8 mouse cellular contexts compared by ENCODE assay signal in the genomic region with DNA sequence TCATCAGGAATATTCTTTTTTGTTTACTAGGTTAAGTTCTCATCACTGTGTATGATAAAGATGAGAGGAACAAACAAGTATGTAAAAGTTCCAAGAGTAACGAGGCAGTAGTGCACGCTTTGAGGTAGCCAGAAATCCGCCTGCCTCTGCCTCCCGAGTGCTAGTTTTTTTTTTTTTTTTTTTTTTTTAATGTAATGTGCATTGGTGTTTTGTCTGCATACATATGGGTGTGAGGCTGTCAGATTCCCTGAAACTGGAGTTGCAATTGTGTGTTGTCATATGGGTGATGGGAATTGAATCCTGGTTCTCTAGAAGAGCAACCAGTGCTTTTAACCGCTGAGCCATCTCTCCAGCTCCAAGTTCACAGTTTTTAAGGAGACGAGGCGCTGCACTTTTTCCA. TPM values are rescaled to one million over a fixed set of nuclear protein-coding genes. Genes with fewer than 3 reads are reported as not detected.
DNase-seq lines count a peak whose midpoint lies in the region; ATAC-seq lines count a peak whose summit lies in the region.

No protein-coding gene starts in this region.

- peak overlapping the region; percentile 72; the same call in 1 of the 2 replicates for H3K27ac ChIP-seq in kidney, embryonic 15.5 days
- H3K27ac ChIP-seq in brown adipose tissue, adult 24 weeks (replicated peaks; ENCODE audit: low read depth, low read length), result peak overlapping the region; percentile 59; the same call in 1 of the 2 replicates
- peak overlapping the region; percentile 88 for H3K27ac ChIP-seq in hindbrain, embryonic 15.5 days (replicated peaks)
- peak overlapping the region; percentile 75 for H3K27ac ChIP-seq in midbrain, embryonic 15.5 days

- ATAC-seq in kidney, embryonic 15.5 days (replicated peaks; ENCODE audit: low FRiP score), result no peak
- ATAC-seq in hindbrain, embryonic 15.5 days (ENCODE audit: low FRiP score, low read depth), result no peak; the same call in 1 of the 2 replicates
- peak; percentile 3; the same call in 1 of the 2 replicates for ATAC-seq in midbrain, embryonic 15.5 days (replicated peaks)

- peaks cover 19% of the 10 kb centered on the region; the same call in 1 of the 2 replicates for H3K4me1 ChIP-seq in kidney, embryonic 15.5 days
- H3K4me1 ChIP-seq in brown adipose tissue, adult 24 weeks (ENCODE audit: control insufficient read depth, insufficient read depth, insufficient read length, low read length), result no peaks in the 10 kb centered on the region
- H3K4me1 ChIP-seq in hindbrain, embryonic 15.5 days (replicated peaks), result peaks cover 14% of the 10 kb centered on the region
- peaks cover 23% of the 10 kb centered on the region for H3K4me1 ChIP-seq in midbrain, embryonic 15.5 days

- no peaks in the 10 kb centered on the region for H3K9me3 ChIP-seq in kidney, embryonic 15.5 days (replicated peaks)
- no peaks in the 10 kb centered on the region for H3K9me3 ChIP-seq in hindbrain, embryonic 15.5 days
- no peaks in the 10 kb centered on the region for H3K9me3 ChIP-seq in midbrain, embryonic 15.5 days

- H3K27me3 ChIP-seq in kidney, embryonic 15.5 days, result no peaks in the 10 kb centered on the region
- H3K27me3 ChIP-seq in hindbrain, embryonic 15.5 days, result no peaks in the 10 kb centered on the region
- no peaks in the 10 kb centered on the region for H3K27me3 ChIP-seq in midbrain, embryonic 15.5 days (replicated peaks)

- 0 out of 2 replicates have a peak, but pooled peaks cover 1% of the 10 kb centered on the region for H3K36me3 ChIP-seq in kidney, embryonic 15.5 days
- H3K36me3 ChIP-seq in hindbrain, embryonic 15.5 days, result no peaks in the 10 kb centered on the region
- no peaks in the 10 kb centered on the region for H3K36me3 ChIP-seq in midbrain, embryonic 15.5 days (replicated peaks)

- peak overlapping the region; percentile 89 for H3K4me3 ChIP-seq in kidney, embryonic 15.5 days (replicated peaks)
- peak overlapping the region; percentile 93 for H3K4me3 ChIP-seq in brown adipose tissue, adult 24 weeks (ENCODE audit: insufficient read depth, low read depth, low read length)
- peak overlapping the region; percentile 85 for H3K4me3 ChIP-seq in hindbrain, embryonic 15.5 days
- H3K4me3 ChIP-seq in midbrain, embryonic 15.5 days, result peak overlapping the region; percentile 87

- peak overlapping the region; percentile 88 for H3K4me2 ChIP-seq in kidney, embryonic 15.5 days
- H3K4me2 ChIP-seq in hindbrain, embryonic 15.5 days, result peak overlapping the region; percentile 83
- H3K4me2 ChIP-seq in midbrain, embryonic 15.5 days, result peak overlapping the region; percentile 80

- 65% methylated on average over 7 of the region's 7 CpGs for WGBS in kidney, embryonic 15.5 days
- WGBS in hindbrain, embryonic 15.5 days, result 61% methylated on average over 7 of the region's 7 CpGs
- WGBS in midbrain, embryonic 15.5 days, result 61% methylated on average over 7 of the region's 7 CpGs

- peak overlapping the region; percentile 86 for H3K9ac ChIP-seq in kidney, embryonic 15.5 days
- peak overlapping the region; percentile 89 for H3K9ac ChIP-seq in hindbrain, embryonic 15.5 days
- peak overlapping the region; percentile 84 for H3K9ac ChIP-seq in midbrain, embryonic 15.5 days

- DNase-seq in kidney, postnatal 4 days, result no peak
- no peak for DNase-seq in Muller cell, postnatal 12 days (ENCODE audit: inconsistent ontology term)
- DNase-seq in urinary bladder, postnatal 36 days (ENCODE audit: low spot score in 2 of 2), result no peak
- DNase-seq in layer of hippocampus, adult 18-20 months (ENCODE audit: low spot score in 2 of 2), result no peak

RNA-seq across cellular contexts. Expression of gene Ttc28, which starts 0.6 kb away (rescaled TPM):
- 13.9 and 14.4 TPM in 2 replicates for polyA plus RNA-seq in kidney, embryonic 15.5 days (2015; fragmentation: Nextera tagmentation; extraction: Ambion mirVana)
- 12.4 and 16.3 TPM in 2 replicates for polyA plus RNA-seq in brown adipose tissue, adult 24 weeks (2012; ENCODE audit: insufficient read depth, insufficient read length, missing spikeins)
- polyA plus RNA-seq in hindbrain, embryonic 15.5 days (2015; fragmentation: Nextera tagmentation; extraction: Ambion mirVana), result 19.1 and 20.5 TPM in 2 replicates
- polyA plus RNA-seq in midbrain, embryonic 15.5 days (2015; fragmentation: Nextera tagmentation; extraction: Ambion mirVana), result 23.8 and 24.9 TPM in 2 replicates
- 1 to 10 TPM; 7.6 to 7.8 TPM for total RNA-seq in layer of hippocampus, adult 18-20 months (2021)

RNA-seq across cellular contexts. Expression of gene Chek2, which starts 39.3 kb away (rescaled TPM):
- polyA plus RNA-seq in kidney, embryonic 15.5 days (2015; fragmentation: Nextera tagmentation; extraction: Ambion mirVana), result 36.3 and 36.8 TPM in 2 replicates
- 3.1 and 4.2 TPM in 2 replicates for polyA plus RNA-seq in brown adipose tissue, adult 24 weeks (2012; ENCODE audit: insufficient read depth, insufficient read length, missing spikeins)
- 8.3 and 9.5 TPM in 2 replicates for polyA plus RNA-seq in hindbrain, embryonic 15.5 days (2015; fragmentation: Nextera tagmentation; extraction: Ambion mirVana)
- polyA plus RNA-seq in midbrain, embryonic 15.5 days (2015; fragmentation: Nextera tagmentation; extraction: Ambion mirVana), result 5.0 and 6.7 TPM in 2 replicates
- 1 to 10 TPM; 1.6 to 2.9 TPM for total RNA-seq in layer of hippocampus, adult 18-20 months (2021)

RNA-seq across cellular contexts. Expression of gene Hscb, which starts 39.5 kb away (rescaled TPM):
- polyA plus RNA-seq in kidney, embryonic 15.5 days (2015; fragmentation: Nextera tagmentation; extraction: Ambion mirVana), result 31.5 and 35.8 TPM in 2 replicates
- polyA plus RNA-seq in brown adipose tissue, adult 24 weeks (2012; ENCODE audit: insufficient read depth, insufficient read length, missing spikeins), result 62.8 and 65.2 TPM in 2 replicates
- 9.6 and 12.2 TPM in 2 replicates for polyA plus RNA-seq in hindbrain, embryonic 15.5 days (2015; fragmentation: Nextera tagmentation; extraction: Ambion mirVana)
- 6.0 and 8.6 TPM in 2 replicates for polyA plus RNA-seq in midbrain, embryonic 15.5 days (2015; fragmentation: Nextera tagmentation; extraction: Ambion mirVana)
- total RNA-seq in layer of hippocampus, adult 18-20 months (2021), result 10 to 100 TPM; 12.3 to 13.3 TPM
